Mouse (Mus musculus): ENCODE data around the gene Exosc1. TPM values are rescaled to one million over a fixed set of nuclear protein-coding genes. Genes with fewer than 3 reads are reported as not detected.
A peak's percentile ranks its signal among the peaks of the same experiment; 100 is the strongest.
"Not testable (repeated sequence)": the region's sequence is repeated elsewhere in the genome, so short reads cannot be mapped to it uniquely, and the experiment has no call there.

Gene Exosc1
- polyA plus RNA-seq, 1 experiment from 2014 or later: 60.7 TPM

- no peak for ATAC-seq (ENCODE audit: low read depth)
- H3K27me3 ChIP-seq (ENCODE audit: control insufficient read depth, insufficient read depth, low read length): no peaks in the 10 kb centered on the region
- H3K4me2 ChIP-seq (ENCODE audit: low read depth, low read length): no peak overlapping the region
- peaks cover 33% of the 10 kb centered on the region for H3K36me3 ChIP-seq (ENCODE audit: control insufficient read depth, insufficient read depth, low read length)
- no peaks in the 10 kb centered on the region for H3K4me1 ChIP-seq (ENCODE audit: control insufficient read depth, insufficient read depth, low read length)
- no peak overlapping the region for H3K4me3 ChIP-seq (ENCODE audit: low read depth, low read length)
- no peaks in the 10 kb centered on the region for H3K9me3 ChIP-seq (ENCODE audit: control insufficient read depth, low read length)
- no peak overlapping the region for H3K27ac ChIP-seq (ENCODE audit: low read depth, low read length)
- WGBS: 82% methylated on average over 4 of the region's 4 CpGs
- no peak overlapping the region for H3K9ac ChIP-seq (replicated peaks; ENCODE audit: low read depth, low read length)
These were observed 13.8 kb downstream of the Exosc1 start for GRCm38 (mm10) chr19:41919471-41919870.

DNA sequence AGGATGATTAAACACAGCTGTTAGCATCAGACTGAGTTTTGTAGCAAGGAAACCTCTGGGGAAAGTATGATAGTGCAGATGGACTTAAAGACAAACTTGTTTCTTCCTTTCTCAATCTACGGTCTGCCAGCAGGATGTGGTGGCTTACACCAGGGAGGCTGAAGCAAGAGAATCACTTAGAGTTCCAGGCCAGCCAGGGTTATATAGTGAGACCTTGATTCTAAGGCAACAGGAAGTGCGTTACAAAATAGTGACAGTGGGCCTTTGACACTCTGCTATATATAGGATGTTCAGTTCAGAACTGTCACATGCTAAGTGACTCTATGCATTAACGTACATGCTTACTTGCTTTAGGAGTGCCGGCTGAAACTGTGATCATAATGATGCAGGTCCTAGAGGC lies 16.4 kb downstream of the Exosc1 start:
- Histone ChIP-seq H3K4me2 (ENCODE audit: low read depth, low read length) (no peak overlapping the region), H3K4me3 (ENCODE audit: low read depth, low read length) (no peak overlapping the region), H3K27ac (ENCODE audit: low read depth, low read length) (no peak overlapping the region), H3K9me3 (ENCODE audit: control insufficient read depth, low read length) (no peaks in the 10 kb centered on the region), H3K4me1 (ENCODE audit: control insufficient read depth, insufficient read depth, low read length) (peaks cover 14% of the 10 kb centered on the region), H3K9ac (replicated peaks; ENCODE audit: low read depth, low read length) (no peak overlapping the region), H3K27me3 (ENCODE audit: control insufficient read depth, insufficient read depth, low read length) (no peaks in the 10 kb centered on the region), H3K36me3 (ENCODE audit: control insufficient read depth, insufficient read depth, low read length) (peaks cover 28% of the 10 kb centered on the region)
- ATAC-seq (ENCODE audit: low read depth): no peak
- 88% methylated on average over 4 of the region's 4 CpGs for WGBS

DNA sequence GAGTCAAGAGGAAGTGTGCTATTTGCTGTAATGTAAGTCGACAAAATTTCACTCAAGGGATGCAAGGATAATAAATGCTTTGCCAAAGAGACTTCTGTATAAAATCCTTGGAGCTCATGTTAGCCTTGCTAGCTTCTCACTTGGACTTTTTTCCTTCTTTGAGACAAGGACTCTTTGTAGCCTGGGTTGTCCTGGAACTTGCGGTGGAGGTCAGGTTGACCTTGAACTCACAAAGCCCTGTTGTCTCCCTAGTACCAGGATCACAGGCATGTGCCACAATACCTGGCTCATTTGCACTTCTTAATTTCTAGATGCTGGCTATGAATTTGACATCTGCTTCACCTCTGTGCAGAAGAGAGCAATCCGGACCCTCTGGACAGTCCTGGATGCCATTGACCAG lies 17.9 kb downstream of the Exosc1 start:
- Histone ChIP-seq H3K9ac (replicated peaks; ENCODE audit: low read depth, low read length) (no peak overlapping the region), H3K27me3 (ENCODE audit: control insufficient read depth, insufficient read depth, low read length) (no peaks in the 10 kb centered on the region), H3K4me2 (ENCODE audit: low read depth, low read length) (no peak overlapping the region), H3K4me3 (ENCODE audit: low read depth, low read length) (no peak overlapping the region), H3K9me3 (ENCODE audit: control insufficient read depth, low read length) (no peaks in the 10 kb centered on the region), H3K27ac (ENCODE audit: low read depth, low read length) (no peak overlapping the region), H3K36me3 (ENCODE audit: control insufficient read depth, insufficient read depth, low read length) (peaks cover 24% of the 10 kb centered on the region), H3K4me1 (ENCODE audit: control insufficient read depth, insufficient read depth, low read length) (peaks cover 14% of the 10 kb centered on the region)
- 93% methylated on average over 3 of the region's 3 CpGs for WGBS
- ATAC-seq (ENCODE audit: low read depth): no peak

- not testable (repeated sequence) for ATAC-seq (ENCODE audit: low read depth); H3K9me3 ChIP-seq (ENCODE audit: control insufficient read depth, low read length); H3K4me2 ChIP-seq (ENCODE audit: low read depth, low read length); H3K27me3 ChIP-seq (ENCODE audit: control insufficient read depth, insufficient read depth, low read length); H3K27ac ChIP-seq (ENCODE audit: low read depth, low read length); H3K4me3 ChIP-seq (ENCODE audit: low read depth, low read length); H3K9ac ChIP-seq (replicated peaks; ENCODE audit: low read depth, low read length)
- H3K36me3 ChIP-seq (ENCODE audit: control insufficient read depth, insufficient read depth, low read length): peaks cover 21% of the 10 kb centered on the region
- peaks cover 14% of the 10 kb centered on the region for H3K4me1 ChIP-seq (ENCODE audit: control insufficient read depth, insufficient read depth, low read length)
These were observed 18.7 kb downstream of the Exosc1 start for GRCm38 (mm10) chr19:41914592-41914882.

GRCm38 (mm10) chr19:41913774-41914591 lies 19.2 kb downstream of the Exosc1 start:
- no peak for ATAC-seq (ENCODE audit: low read depth)

GRCm38 (mm10) chr19:41912121-41913080 lies 20.8 kb downstream of the Exosc1 start:
- peak; percentile 87 for ATAC-seq (ENCODE audit: low read depth)
- Histone ChIP-seq H3K9me3 (ENCODE audit: control insufficient read depth, low read length) (no peaks in the 10 kb centered on the region), H3K4me1 (ENCODE audit: control insufficient read depth, insufficient read depth, low read length) (peaks cover 14% of the 10 kb centered on the region), H3K36me3 (ENCODE audit: control insufficient read depth, insufficient read depth, low read length) (peaks cover 11% of the 10 kb centered on the region), H3K27me3 (ENCODE audit: control insufficient read depth, insufficient read depth, low read length) (no peaks in the 10 kb centered on the region), H3K4me3 (ENCODE audit: low read depth, low read length) (peak overlapping the region; percentile 95), H3K9ac (replicated peaks; ENCODE audit: low read depth, low read length) (peak overlapping the region; percentile 74), H3K4me2 (ENCODE audit: low read depth, low read length) (peak overlapping the region; percentile 98), H3K27ac (ENCODE audit: low read depth, low read length) (peak overlapping the region; percentile 74)
- WGBS: under 1% methylated on average over 51 of the region's 53 CpGs

More at GRCm38 (mm10) chr19:41913774-41914591, 19.2 kb downstream of the Exosc1 start:
- 48% methylated on average over 6 of the region's 6 CpGs for WGBS
- Histone ChIP-seq H3K27me3 (ENCODE audit: control insufficient read depth, insufficient read depth, low read length) (no peaks in the 10 kb centered on the region), H3K4me3 (ENCODE audit: low read depth, low read length) (peak overlapping the region; percentile 95; the same call in 1 of the 2 replicates), H3K36me3 (ENCODE audit: control insufficient read depth, insufficient read depth, low read length) (peaks cover 15% of the 10 kb centered on the region), H3K4me2 (ENCODE audit: low read depth, low read length) (peak overlapping the region; percentile 98), H3K9ac (replicated peaks; ENCODE audit: low read depth, low read length) (peak overlapping the region; percentile 74; the same call in 1 of the 2 replicates), H3K9me3 (ENCODE audit: control insufficient read depth, low read length) (no peaks in the 10 kb centered on the region), H3K27ac (ENCODE audit: low read depth, low read length) (no peak overlapping the region), H3K4me1 (ENCODE audit: control insufficient read depth, insufficient read depth, low read length) (peaks cover 14% of the 10 kb centered on the region)

GRCm38 (mm10) chr19:41911178-41912073 lies 21.8 kb downstream of the Exosc1 start, which contains the start of gene Pgam1:
Gene Pgam1 (plus strand): TSS chr19:41911923.
- Histone ChIP-seq H3K4me3 (ENCODE audit: low read depth, low read length) (peak within 1 kb of the TSS; percentile 95), H3K36me3 (ENCODE audit: control insufficient read depth, insufficient read depth, low read length) (peaks cover 4% of the 10 kb centered on the region; the same call in 1 of the 2 replicates), H3K27ac (ENCODE audit: low read depth, low read length) (peak within 1 kb of the TSS; percentile 82), H3K4me2 (ENCODE audit: low read depth, low read length) (peak within 1 kb of the TSS; percentile 98), H3K4me1 (ENCODE audit: control insufficient read depth, insufficient read depth, low read length) (peaks cover 14% of the 10 kb centered on the region), H3K27me3 (ENCODE audit: control insufficient read depth, insufficient read depth, low read length) (no peaks in the 10 kb centered on the region), H3K9me3 (ENCODE audit: control insufficient read depth, low read length) (no peaks in the 10 kb centered on the region), H3K9ac (replicated peaks; ENCODE audit: low read depth, low read length) (peak within 1 kb of the TSS; percentile 74)
- ATAC-seq (ENCODE audit: low read depth): peak; percentile 93
- WGBS: 6% methylated on average over 54 of the region's 54 CpGs

GRCm38 (mm10) chr19:41910396-41910795 lies 22.8 kb downstream of the Exosc1 start:
- no peak overlapping the region for H3K4me3 ChIP-seq (ENCODE audit: low read depth, low read length)
- H3K9ac ChIP-seq (replicated peaks; ENCODE audit: low read depth, low read length): no peak overlapping the region
- WGBS: 90% methylated on average over 2 of the region's 2 CpGs
- H3K9me3 ChIP-seq (ENCODE audit: control insufficient read depth, low read length): no peaks in the 10 kb centered on the region
- H3K4me1 ChIP-seq (ENCODE audit: control insufficient read depth, insufficient read depth, low read length): peaks cover 14% of the 10 kb centered on the region
- no peak overlapping the region for H3K27ac ChIP-seq (ENCODE audit: low read depth, low read length)
- no peak overlapping the region for H3K4me2 ChIP-seq (ENCODE audit: low read depth, low read length)
- no peaks in the 10 kb centered on the region for H3K36me3 ChIP-seq (ENCODE audit: control insufficient read depth, insufficient read depth, low read length)
- no peaks in the 10 kb centered on the region for H3K27me3 ChIP-seq (ENCODE audit: control insufficient read depth, insufficient read depth, low read length)
- ATAC-seq (ENCODE audit: low read depth): no peak
